Mouse (Mus musculus) stomach, postnatal 0 days (tissue): ENCODE measurements around the gene Dhcr24.

Experiments
- CTCF ChIP-seq: IDR thresholded peaks from 2 replicates; pipeline ENCODE4 v1.5.1; 2016; ENCODE audit warnings: antibody characterized with exemption, low read depth, mild to moderate bottlenecking, moderate library complexity
- EP300 ChIP-seq: optimal IDR thresholded peaks from 2 replicates; pipeline ENCODE3; 2016; ENCODE audit warnings: antibody characterized with exemption

GRCm38 (mm10) chr4:106613105-106613504 is 52.3 kb downstream of the Dhcr24 start:
- no peak for TF ChIP-seq CTCF
- no peak for TF ChIP-seq EP300
